Mouse (Mus musculus) brain, embryonic 14.5 days (tissue): ENCODE data around the gene Cd79b.

Experiments used
- CTCF ChIP-seq: fragments of 200-500 bp; IDR thresholded peaks from 2 replicates; pipeline ENCODE4 v1.5.1; 2012; ENCODE audit warnings: inconsistent platforms, mild to moderate bottlenecking, moderate library complexity, borderline replicate concordance; ENCODE audit not compliant: insufficient read depth, insufficient read length; ENCODE audit errors: extremely low read depth
- POLR2A ChIP-seq: fragments of 200-500 bp; IDR thresholded peaks from 2 replicates; pipeline ENCODE4 v1.6.1; 2012; ENCODE audit warnings: mild to moderate bottlenecking, inconsistent platforms, borderline replicate concordance; ENCODE audit not compliant: poor library complexity, insufficient read depth, insufficient read length, severe bottlenecking; ENCODE audit errors: extremely low read depth

- TF ChIP-seq CTCF, result no peak
- TF ChIP-seq POLR2A, result no peak
These were observed 47.2 kb downstream of the Cd79b start for GRCm38 (mm10) chr11:106267311-106267852.
